Mouse (Mus musculus): Measurements from ENCODE around the gene Ear2.
"Not testable (repeated sequence)": the region's sequence is repeated elsewhere in the genome, so short reads cannot be mapped to it uniquely, and the experiment has no call there.

Ear2 gene
- long read RNA-seq, experiment 1, result 0 reads
- long read RNA-seq, experiment 2, result 0 reads

GRCm38 (mm10) chr14:44102354-44102753, at the start of gene Ear2:
Gene Ear2, plus strand, starts transcription at chr14:44102654.
- intact Hi-C loops (cut with DNase I), result not testable (repeated sequence)

- intact Hi-C loops (cut with DNase I), result not testable (repeated sequence)
These were observed 34.6 kb upstream of the Ear2 start for GRCm38 (mm10) chr14:44067879-44068278.

DNA sequence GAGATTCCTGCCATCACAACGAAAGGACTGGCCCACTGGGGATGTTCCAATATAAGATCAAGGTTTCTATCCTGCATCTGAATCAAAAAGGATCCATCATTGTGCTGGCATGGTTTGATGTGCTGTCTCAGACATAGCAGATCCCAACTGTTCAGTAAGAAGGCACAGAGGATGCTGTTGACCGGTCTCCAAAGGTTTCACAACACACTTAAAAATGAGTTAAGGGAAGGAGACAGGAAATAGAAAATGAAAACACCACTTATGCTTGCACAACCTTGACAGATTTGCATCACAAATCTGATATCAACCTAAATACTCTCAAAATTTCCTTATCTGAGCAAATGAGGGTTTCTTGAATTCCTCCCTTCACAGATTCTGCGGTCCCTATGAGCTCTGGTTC, 31.9 kb upstream of the Ear2 start:
- intact Hi-C loops (cut with DNase I), result not testable (repeated sequence)

GRCm38 (mm10) chr14:44077785-44078341, 24.6 kb upstream of the Ear2 start:
- intact Hi-C loops (cut with DNase I), result not testable (repeated sequence)

- intact Hi-C loops (cut with DNase I), result not testable (repeated sequence)
These were observed 15.9 kb upstream of the Ear2 start for GRCm38 (mm10) chr14:44086588-44086987.

DNA sequence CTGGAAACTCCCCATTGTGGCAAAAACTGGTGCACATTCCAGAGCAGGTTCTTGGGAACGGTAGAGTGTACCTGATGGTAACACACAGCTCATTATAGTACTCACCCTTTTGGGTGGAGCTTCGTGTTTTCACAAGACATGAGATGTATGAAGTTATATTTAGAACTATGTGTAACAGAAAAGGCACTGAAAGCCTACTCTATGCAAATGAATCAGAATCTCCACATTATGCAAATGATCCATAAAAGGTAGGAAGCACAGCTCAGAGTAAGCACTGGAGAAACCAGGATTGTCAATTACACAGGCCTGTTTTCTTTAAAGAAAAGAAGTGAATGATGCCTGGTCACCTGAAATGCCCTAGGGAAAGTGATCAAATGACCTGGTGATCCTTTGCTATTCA, 14.9 kb upstream of the Ear2 start:
- intact Hi-C loops (cut with DNase I), result not testable (repeated sequence)

GRCm38 (mm10) chr14:44091524-44091923, 10.9 kb upstream of the Ear2 start:
- intact Hi-C loops (cut with DNase I), result not testable (repeated sequence)

DNA sequence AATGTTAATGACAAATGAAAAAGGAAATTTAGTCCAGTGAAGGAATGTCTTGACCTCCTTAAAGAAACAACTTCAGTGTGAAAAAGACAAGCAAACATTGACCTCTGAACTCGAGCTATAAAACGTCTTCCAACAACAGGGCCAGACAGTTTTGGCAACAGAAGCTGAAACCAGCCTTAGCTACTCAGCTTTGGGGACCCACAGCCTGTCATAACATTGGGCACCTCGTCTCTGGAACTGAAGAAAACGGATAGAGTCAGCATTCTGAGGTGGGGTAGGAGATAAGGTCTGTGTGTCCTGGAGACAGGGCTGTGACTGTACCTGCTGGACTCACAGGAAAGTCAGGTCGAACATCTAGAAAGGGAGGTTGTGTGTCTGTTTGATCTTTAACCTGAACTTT, 8.0 kb upstream of the Ear2 start:
- intact Hi-C loops (cut with DNase I), result not testable (repeated sequence)

GRCm38 (mm10) chr14:44100030-44100429, 2.4 kb upstream of the Ear2 start:
- intact Hi-C loops (cut with DNase I), result not testable (repeated sequence)

GRCm38 (mm10) chr14:44110981-44111380, 8.5 kb downstream of the Ear2 start:
- intact Hi-C loops (cut with DNase I), result no loop called here

DNA sequence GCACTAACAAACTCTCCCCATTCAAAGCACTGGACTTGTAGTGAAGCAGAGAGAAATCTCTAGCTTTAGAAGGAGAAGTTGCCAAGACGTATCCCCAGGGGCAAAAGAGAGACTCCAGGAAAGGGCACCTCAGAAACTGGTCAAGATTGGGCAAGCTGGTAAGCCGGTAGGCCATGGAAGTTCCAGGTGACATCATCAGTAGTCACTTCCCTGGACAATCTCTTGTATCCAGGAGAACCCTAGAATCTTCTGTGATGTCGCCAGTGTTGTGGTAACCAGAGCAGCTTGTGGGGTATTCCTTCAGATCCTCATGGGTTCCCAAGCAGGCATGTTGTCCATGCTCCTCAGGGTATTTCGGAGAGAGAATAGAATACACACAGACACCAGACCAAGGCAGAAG, 21.1 kb downstream of the Ear2 start, which contains the start of gene Gm3327:
Gm3327 (plus strand) TSS at position 301 of the 400 bp plus-strand sequence.
- intact Hi-C loops (cut with DNase I), result not testable (repeated sequence)
